Mouse (Mus musculus): Measurements from ENCODE around the gene Zfp335. TPM values are rescaled to one million over a fixed set of nuclear protein-coding genes. Genes with fewer than 3 reads are reported as not detected.

Gene Zfp335
- total and polyA plus RNA-seq, 3 experiments: 5.2 to 16.5 (median 12.0) TPM

DNA sequence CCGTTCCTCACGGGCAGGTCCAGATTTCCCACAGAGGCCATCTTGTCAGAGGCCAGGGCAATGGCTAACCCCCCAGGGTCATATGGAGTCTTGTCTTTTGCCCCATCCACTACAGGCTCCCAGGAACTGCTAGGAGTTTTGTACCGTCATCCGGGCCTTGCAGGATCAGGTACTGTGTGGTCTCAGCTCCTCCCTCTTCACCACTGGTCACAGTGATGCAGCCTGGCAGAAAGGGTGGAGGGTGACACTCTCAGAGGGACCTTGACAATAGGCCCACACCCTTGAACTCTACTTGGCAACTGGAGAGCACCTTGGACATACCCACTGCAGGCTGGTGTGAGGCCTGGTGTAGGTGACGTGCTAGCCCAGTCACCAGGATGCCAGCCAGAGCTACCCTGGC is 3.5 kb downstream of the Zfp335 start:
- Histone ChIP-seq H3K4me3 (replicated peaks in 1 of 3; ENCODE audit: low read depth in 2 of 3, low read length in 2 of 3, poor library complexity in 1 of 3) (no peak overlapping the region), H3K36me3 (replicated peaks in 1 of 2; ENCODE audit: control insufficient read depth in 1 of 2, insufficient read depth in 1 of 2, low read length in 1 of 2) (peaks cover 45 to 64% of the 10 kb centered on the region in 2 experiments), H3K9ac (ENCODE audit: insufficient read depth, low read depth) (no peak overlapping the region), H3K9me3 (replicated peaks; ENCODE audit: low read length) (peaks cover 21% of the 10 kb centered on the region), H3K27ac (ENCODE audit: insufficient read depth, low read depth) (no peak overlapping the region), H3K4me1 (ENCODE audit: control insufficient read depth in 1 of 2, insufficient read depth in 2 of 2) (peaks cover 3 to 16% of the 10 kb centered on the region in 2 experiments), H3K4me2 (ENCODE audit: insufficient read depth, low read depth, poor library complexity, severe bottlenecking) (no peak overlapping the region), H3K27me3 (replicated peaks) (no peaks in the 10 kb centered on the region), H3K79me2 (replicated peaks; ENCODE audit: control insufficient read depth, extremely low read depth, insufficient read depth, poor library complexity, severe bottlenecking) (peaks cover 10% of the 10 kb centered on the region)
- TF ChIP-seq ZNF384 (IDR thresholded peaks at IDR 0.05; ENCODE audit: low read depth, low read length): no peak
- TF ChIP-seq KAT2A (IDR thresholded peaks at IDR 0.05; ENCODE audit: insufficient replicate concordance, low read length): no peak
- no peak for TF ChIP-seq ETS1 (conservative IDR thresholded peaks at IDR 0.05; ENCODE audit: low read depth, low read length)
- TF ChIP-seq MAX (IDR thresholded peaks at IDR 0.05; ENCODE audit: low read length): no peak
- TF ChIP-seq USF2 (conservative IDR thresholded peaks at IDR 0.05; ENCODE audit: low read depth, low read length): no peak
- no peak for TF ChIP-seq MAFK (IDR thresholded peaks at IDR 0.05; ENCODE audit: insufficient replicate concordance, low read length)
- TF ChIP-seq NRF1 (IDR thresholded peaks at IDR 0.05; ENCODE audit: low read depth, low read length): no peak
- no peak for TF ChIP-seq BHLHE40 (IDR thresholded peaks at IDR 0.05; ENCODE audit: low read depth, low read length)
- TF ChIP-seq MAZ (IDR thresholded peaks at IDR 0.05; ENCODE audit: low read depth, low read length): no peak
- no peak for TF ChIP-seq HCFC1 (IDR thresholded peaks at IDR 0.05; ENCODE audit: low read depth, low read length)
- DNase-seq (ENCODE audit: extremely low read depth): no peak
- dilution Hi-C loops (cut with MboI; ENCODE audit: extremely low pct_ligation_motif_present, extremely low pct_unique_long_range_greater_than_20kb, low sequenced_read_pairs) (no loop called here), in situ Hi-C loops (cut with MboI; ENCODE audit: low pct_ligation_motif_present, low pct_unique_long_range_greater_than_20kb, low sequenced_read_pairs) (no loop called here)

DNA sequence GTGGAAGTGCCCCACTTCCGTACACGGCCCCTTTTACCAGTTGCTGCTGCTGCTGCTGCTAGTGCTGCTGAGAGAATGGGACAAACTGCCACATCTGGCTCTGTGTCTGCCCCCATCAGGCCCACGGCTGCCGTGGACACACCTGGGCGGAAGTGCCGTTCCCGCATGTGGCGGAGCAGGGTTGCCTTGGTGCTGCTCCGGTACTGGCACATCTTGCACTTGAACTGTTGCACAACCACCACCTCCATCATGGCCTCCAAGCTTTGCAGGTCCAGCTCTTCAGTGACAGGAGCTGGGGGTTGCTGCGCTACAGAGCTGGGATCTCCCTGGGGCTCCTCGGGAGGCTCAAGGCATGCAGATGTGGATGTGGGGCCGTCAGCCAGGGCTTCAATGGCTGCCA is 4.0 kb downstream of the Zfp335 start:
- peaks cover 2 to 15% of the 10 kb centered on the region in 2 experiments; a peak in 3 of 4 replicates for H3K4me1 ChIP-seq (ENCODE audit: control insufficient read depth in 1 of 2, insufficient read depth in 2 of 2)
- dilution Hi-C loops (cut with MboI; ENCODE audit: extremely low pct_ligation_motif_present, extremely low pct_unique_long_range_greater_than_20kb, low sequenced_read_pairs) (no loop called here), in situ Hi-C loops (cut with MboI; ENCODE audit: low pct_ligation_motif_present, low pct_unique_long_range_greater_than_20kb, low sequenced_read_pairs) (no loop called here)
- H3K4me2 ChIP-seq (ENCODE audit: insufficient read depth, low read depth, poor library complexity, severe bottlenecking): no peak overlapping the region
- DNase-seq (ENCODE audit: extremely low read depth): no peak
- H3K4me3 ChIP-seq (replicated peaks in 1 of 3; ENCODE audit: low read depth in 2 of 3, low read length in 2 of 3, poor library complexity in 1 of 3): no peak overlapping the region
- H3K27me3 ChIP-seq (replicated peaks): no peaks in the 10 kb centered on the region
- peaks cover 21% of the 10 kb centered on the region for H3K9me3 ChIP-seq (replicated peaks; ENCODE audit: low read length)
- H3K9ac ChIP-seq (ENCODE audit: insufficient read depth, low read depth): no peak overlapping the region
- H3K36me3 ChIP-seq (replicated peaks in 1 of 2; ENCODE audit: control insufficient read depth in 1 of 2, insufficient read depth in 1 of 2, low read length in 1 of 2): peaks cover 49 to 69% of the 10 kb centered on the region in 2 experiments
- no peak overlapping the region for H3K27ac ChIP-seq (ENCODE audit: insufficient read depth, low read depth)
- TF ChIP-seq HCFC1 (IDR thresholded peaks at IDR 0.05; ENCODE audit: low read depth, low read length) (no peak), E2F4 (IDR thresholded peaks at IDR 0.05; ENCODE audit: insufficient replicate concordance, low read depth, low read length) (no peak), PAX5 (IDR thresholded peaks at IDR 0.05; ENCODE audit: low read length) (no peak), IRF4 (IDR thresholded peaks at IDR 0.05; ENCODE audit: low read depth, low read length) (no peak), TBP (conservative IDR thresholded peaks at IDR 0.05; ENCODE audit: low read depth, low read length) (no peak), NELFE (IDR thresholded peaks at IDR 0.05; ENCODE audit: low read depth, low read length) (no peak), UBTF (IDR thresholded peaks at IDR 0.05; ENCODE audit: low read depth, low read length) (no peak), GABPA (IDR thresholded peaks at IDR 0.05; ENCODE audit: insufficient replicate concordance, low read depth, low read length) (no peak), MYC (IDR thresholded peaks at IDR 0.05; ENCODE audit: low read depth, low read length) (no peak), ZC3H11A (IDR thresholded peaks at IDR 0.05; ENCODE audit: low read depth, low read length) (no peak), ZNF384 (IDR thresholded peaks at IDR 0.05; ENCODE audit: low read depth, low read length) (no peak), ZKSCAN1 (IDR thresholded peaks at IDR 0.05; ENCODE audit: borderline replicate concordance, low read depth, low read length) (no peak), MAZ (IDR thresholded peaks at IDR 0.05; ENCODE audit: low read depth, low read length) (no peak), SMC3 (IDR thresholded peaks at IDR 0.05; ENCODE audit: low read depth, low read length) (no peak)
- H3K79me2 ChIP-seq (replicated peaks; ENCODE audit: control insufficient read depth, extremely low read depth, insufficient read depth, poor library complexity, severe bottlenecking): peaks cover 10% of the 10 kb centered on the region
